Mouse (Mus musculus) liver, embryonic 16.5 days (tissue): ENCODE measurements at regions not wholly inside any gene's neighbourhood (a gene's known extent, or its start where the extent isn't known, plus 50 kb on each side); places are given as distances from the start of the nearest gene placed in this dataset.

Experiments
- ATAC-seq: fragments of 200-750 bp; cut with Nextera tagmentation; 2 replicates; pipeline ENCODE4 v1.8.0; 2017; ENCODE audit warnings: low read depth, mild to moderate bottlenecking, moderate number of reproducible peaks, moderate library complexity
- H3K27ac ChIP-seq: fragments of 300-500 bp; sonication (generic); 2 replicates; pipeline ENCODE4 v1.5.1; 2014; ENCODE audit warnings: mild to moderate bottlenecking, low read length
- H3K27me3 ChIP-seq: fragments of 300-500 bp; sonication (generic); 2 replicates; pipeline ENCODE4 v1.6.1; 2014; ENCODE audit warnings: low read depth, low read length, mixed read lengths; ENCODE audit not compliant: control insufficient read depth, insufficient read depth
- H3K36me3 ChIP-seq: fragments of 300-500 bp; sonication (generic); 2 replicates; pipeline ENCODE4 v1.6.1; 2014; ENCODE audit warnings: mild to moderate bottlenecking; ENCODE audit not compliant: control insufficient read depth, insufficient read depth
- H3K4me1 ChIP-seq: fragments of 300-500 bp; sonication (generic); 2 replicates; pipeline ENCODE4 v1.6.1; 2014; ENCODE audit warnings: low read depth, low read length, mixed read lengths; ENCODE audit not compliant: control insufficient read depth
- H3K4me2 ChIP-seq: fragments of 300-500 bp; sonication (generic); 2 replicates; pipeline ENCODE4 v1.6.1; 2014; ENCODE audit warnings: low read depth, low read length, mixed read lengths
- H3K4me3 ChIP-seq: fragments of 300-500 bp; sonication (generic); 2 replicates; pipeline ENCODE4 v1.5.1; 2014; ENCODE audit warnings: low read depth, mild to moderate bottlenecking, low read length
- H3K9ac ChIP-seq: fragments of 300-500 bp; sonication (generic); 2 replicates; pipeline ENCODE4 v1.6.1; 2014; ENCODE audit warnings: low read depth, low read length
- H3K9me3 ChIP-seq: fragments of 300-500 bp; sonication (generic); replicated peaks from 2 replicates; pipeline ENCODE4 v1.6.1; 2016; ENCODE audit warnings: low read length; ENCODE audit not compliant: control insufficient read depth
- WGBS: fragments of 180-500 bp; shearing (Covaris S2); extraction: QIAGEN DNeasy Blood & Tissue Kit; methylation state at CpG from one replicate; pipeline ENCODE4 v1.1.7; 2014; ENCODE audit not compliant: insufficient replicate concordance; 5-methylcytosine and 5-hydroxymethylcytosine counted together

- 44% methylated on average over 2 of the region's 2 CpGs for WGBS
- Histone ChIP-seq H3K9me3 (no peaks in the 10 kb centered on the region), H3K9ac (no peak overlapping the region), H3K4me2 (no peak overlapping the region), H3K36me3 (no peaks in the 10 kb centered on the region), H3K27ac (no peak overlapping the region), H3K4me1 (no peaks in the 10 kb centered on the region), H3K4me3 (no peak overlapping the region), H3K27me3 (no peaks in the 10 kb centered on the region)
- ATAC-seq, result no peak
Observed at GRCm38 (mm10) chr9:47433185-47433584, 96.8 kb upstream of the Cadm1 start.

DNA sequence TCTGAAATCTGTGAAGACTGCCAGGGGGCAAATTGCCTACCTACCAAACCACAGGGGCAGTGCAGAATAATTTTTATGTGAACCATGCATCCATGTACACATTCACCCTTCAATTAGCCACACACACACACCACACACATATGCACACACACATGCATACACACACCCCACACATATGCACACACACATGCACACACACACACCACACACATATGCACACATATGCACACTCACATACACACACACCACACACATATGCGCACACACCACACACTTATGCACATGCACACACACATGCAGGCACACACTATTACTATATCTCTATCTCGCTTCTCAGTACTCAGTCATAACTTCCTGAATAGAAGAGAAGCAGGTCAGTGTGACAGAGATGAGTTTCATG, 95.9 kb upstream of the Cadm1 start:
- Histone ChIP-seq H3K4me2 (no peak overlapping the region), H3K9me3 (no peaks in the 10 kb centered on the region), H3K4me3 (no peak overlapping the region), H3K9ac (no peak overlapping the region), H3K36me3 (no peaks in the 10 kb centered on the region), H3K27me3 (no peaks in the 10 kb centered on the region), H3K4me1 (no peaks in the 10 kb centered on the region), H3K27ac (no peak overlapping the region)
- 65% methylated on average over 2 of the region's 2 CpGs for WGBS
- no peak for ATAC-seq

DNA sequence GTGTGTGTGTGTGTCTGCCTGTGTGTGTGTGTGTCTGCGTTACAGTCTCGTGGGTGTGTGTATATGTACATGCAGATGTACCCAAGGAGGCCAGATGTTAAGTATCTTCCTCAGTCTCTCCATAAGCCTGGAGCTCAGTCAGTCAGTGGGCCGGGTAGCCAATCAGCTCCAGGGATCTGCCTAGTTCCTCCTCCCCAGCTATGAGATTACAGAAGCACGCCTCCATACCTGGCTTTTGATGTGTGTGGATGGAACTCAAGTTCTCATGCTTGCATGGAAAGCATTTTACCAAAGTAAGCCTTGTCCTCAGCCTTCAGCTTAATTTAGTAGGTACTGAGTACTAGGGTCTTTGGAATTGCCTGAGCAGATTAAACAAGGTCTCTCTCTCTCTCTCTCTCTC, 91.0 kb upstream of the Cadm1 start:
- ATAC-seq, result no peak
- H3K27me3 ChIP-seq, result no peaks in the 10 kb centered on the region

GRCm38 (mm10) chr9:47439506-47439905, 90.5 kb upstream of the Cadm1 start:
- Histone ChIP-seq H3K4me1 (no peaks in the 10 kb centered on the region), H3K4me2 (no peak overlapping the region; the same call in 1 of the 2 replicates), H3K27me3 (no peaks in the 10 kb centered on the region), H3K9ac (no peak overlapping the region), H3K27ac (no peak overlapping the region), H3K9me3 (no peaks in the 10 kb centered on the region), H3K4me3 (no peak overlapping the region), H3K36me3 (no peaks in the 10 kb centered on the region)
- ATAC-seq, result no peak
- WGBS, result 28% methylated on average over 11 of the region's 11 CpGs

More for the DNA sequence above, 91.0 kb upstream of the Cadm1 start:
- Histone ChIP-seq H3K9ac (no peak overlapping the region), H3K4me2 (no peak overlapping the region), H3K9me3 (no peaks in the 10 kb centered on the region), H3K4me3 (no peak overlapping the region), H3K36me3 (no peaks in the 10 kb centered on the region), H3K27ac (no peak overlapping the region), H3K4me1 (no peaks in the 10 kb centered on the region)
- WGBS, result 43% methylated on average over 4 of the region's 4 CpGs

DNA sequence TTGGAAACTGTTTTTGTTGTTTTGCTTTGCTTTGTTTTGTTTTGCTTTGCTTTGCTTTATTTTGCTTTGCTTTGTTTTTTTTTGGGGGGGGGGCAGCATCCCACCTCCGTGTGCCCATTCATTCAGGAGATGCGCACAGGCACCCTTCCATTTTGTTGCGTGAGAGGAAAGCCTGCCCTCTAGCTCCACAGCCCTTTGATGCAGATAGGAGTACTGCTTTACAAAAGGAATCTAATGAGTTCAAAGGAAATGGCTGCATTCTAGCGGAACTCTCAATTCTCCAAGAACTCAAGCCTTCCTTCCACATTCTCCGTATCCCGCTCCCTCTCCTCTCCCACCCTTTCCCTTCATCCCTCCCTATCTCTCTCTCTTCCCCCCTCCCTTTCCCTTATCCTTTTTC, 89.8 kb upstream of the Cadm1 start:
- H3K4me1 ChIP-seq, result no peaks in the 10 kb centered on the region
- no peak overlapping the region for H3K27ac ChIP-seq
- no peaks in the 10 kb centered on the region for H3K27me3 ChIP-seq
- ATAC-seq, result no peak
- no peaks in the 10 kb centered on the region for H3K36me3 ChIP-seq
- 25% methylated on average over 6 of the region's 6 CpGs for WGBS
- H3K4me2 ChIP-seq, result no peak overlapping the region
- no peaks in the 10 kb centered on the region for H3K9me3 ChIP-seq
- H3K9ac ChIP-seq, result no peak overlapping the region
- H3K4me3 ChIP-seq, result no peak overlapping the region

- H3K4me2 ChIP-seq, result no peak overlapping the region
- 46% methylated on average over 8 of the region's 8 CpGs for WGBS
- ATAC-seq, result no peak
- H3K4me1 ChIP-seq, result no peaks in the 10 kb centered on the region
- no peak overlapping the region for H3K4me3 ChIP-seq
- no peak overlapping the region for H3K27ac ChIP-seq
- no peak overlapping the region for H3K9ac ChIP-seq
- H3K9me3 ChIP-seq, result no peaks in the 10 kb centered on the region
- no peaks in the 10 kb centered on the region for H3K36me3 ChIP-seq
- H3K27me3 ChIP-seq, result no peaks in the 10 kb centered on the region
Observed at GRCm38 (mm10) chr9:47441155-47441554, 88.8 kb upstream of the Cadm1 start.

GRCm38 (mm10) chr9:47444168-47444567, 85.8 kb upstream of the Cadm1 start:
- 42% methylated on average over 2 of the region's 2 CpGs for WGBS
- Histone ChIP-seq H3K4me3 (no peak overlapping the region), H3K27ac (no peak overlapping the region), H3K4me1 (no peaks in the 10 kb centered on the region), H3K36me3 (no peaks in the 10 kb centered on the region), H3K4me2 (no peak overlapping the region), H3K9me3 (no peaks in the 10 kb centered on the region), H3K27me3 (no peaks in the 10 kb centered on the region), H3K9ac (no peak overlapping the region)
- ATAC-seq, result no peak

DNA sequence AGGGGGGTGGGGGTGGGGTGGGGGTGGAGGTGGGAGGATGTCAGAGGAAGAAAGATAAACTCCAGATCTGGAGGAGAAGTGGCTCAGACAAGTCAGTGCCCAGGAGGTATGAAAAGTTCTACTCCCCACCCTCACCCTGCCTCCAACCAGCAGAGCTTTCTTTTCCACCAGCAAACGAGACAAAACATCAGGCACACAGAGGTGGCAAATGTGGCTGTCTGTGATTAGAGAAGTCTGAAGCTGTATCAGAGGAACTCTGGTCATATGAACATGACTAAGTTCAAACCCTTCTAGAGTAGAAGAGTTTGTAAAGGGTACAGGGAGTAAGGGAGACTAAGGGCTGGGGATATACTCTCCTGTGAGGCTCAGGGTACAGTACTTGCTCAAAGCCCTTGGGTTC, 85.2 kb upstream of the Cadm1 start:
- Histone ChIP-seq H3K9me3 (no peaks in the 10 kb centered on the region), H3K4me1 (no peaks in the 10 kb centered on the region), H3K27ac (no peak overlapping the region), H3K27me3 (no peaks in the 10 kb centered on the region), H3K4me3 (no peak overlapping the region), H3K36me3 (no peaks in the 10 kb centered on the region), H3K9ac (no peak overlapping the region), H3K4me2 (no peak overlapping the region)
- WGBS, result 13% methylated on average over 1 of the region's 1 CpGs
- no peak for ATAC-seq

DNA sequence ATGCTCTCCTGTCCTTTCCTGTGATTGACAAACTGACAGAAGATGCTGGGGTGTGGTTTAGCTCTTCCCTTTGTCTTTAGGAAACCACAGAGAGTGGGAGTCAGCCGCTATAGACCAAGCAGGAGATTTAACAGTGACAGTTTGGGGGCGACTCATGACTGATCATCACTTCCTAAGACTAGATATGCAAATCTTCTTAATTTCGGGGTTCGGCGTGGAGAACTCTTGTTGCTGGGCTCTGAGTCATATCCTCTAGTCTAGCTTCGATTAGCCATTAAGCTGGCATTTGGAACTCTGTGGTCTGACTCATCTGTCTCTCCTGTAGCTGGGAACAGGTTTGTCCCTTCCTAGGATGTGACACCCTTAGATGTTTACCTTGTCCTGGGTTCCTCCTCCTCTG, 84.6 kb upstream of the Cadm1 start:
- Histone ChIP-seq H3K36me3 (no peaks in the 10 kb centered on the region), H3K27me3 (no peaks in the 10 kb centered on the region), H3K4me2 (no peak overlapping the region), H3K9ac (no peak overlapping the region), H3K4me1 (no peaks in the 10 kb centered on the region), H3K9me3 (no peaks in the 10 kb centered on the region), H3K27ac (no peak overlapping the region), H3K4me3 (no peak overlapping the region)
- 19% methylated on average over 6 of the region's 6 CpGs for WGBS
- no peak for ATAC-seq

GRCm38 (mm10) chr9:47452752-47453151, 77.2 kb upstream of the Cadm1 start:
- H3K36me3 ChIP-seq, result no peaks in the 10 kb centered on the region
- H3K27ac ChIP-seq, result no peak overlapping the region
- no peak overlapping the region for H3K9ac ChIP-seq
- no peaks in the 10 kb centered on the region for H3K4me1 ChIP-seq
- H3K4me3 ChIP-seq, result no peak overlapping the region
- WGBS, result 52% methylated on average over 4 of the region's 4 CpGs
- no peaks in the 10 kb centered on the region for H3K27me3 ChIP-seq
- no peaks in the 10 kb centered on the region for H3K9me3 ChIP-seq
- H3K4me2 ChIP-seq, result no peak overlapping the region
- ATAC-seq, result no peak
